Mouse (Mus musculus): Measurements from ENCODE around the gene Agrn. TPM values are rescaled to one million over a fixed set of nuclear protein-coding genes. Genes with fewer than 3 reads are reported as not detected.

The Agrn gene
- 149 and 165 TPM in 2 replicates for polyA plus RNA-seq (2016; fragmentation: Nextera tagmentation; extraction: Ambion mirVana)

- H3K27ac ChIP-seq, result peak within 1 kb of the TSS; percentile 92
- H3K4me1 ChIP-seq, result peaks cover 44% of the 10 kb centered on the region
- peak within 1 kb of the TSS; percentile 92 for H3K9ac ChIP-seq
- H3K4me2 ChIP-seq (replicated peaks), result peak within 1 kb of the TSS; percentile 88
- peak; percentile 75 for ATAC-seq (ENCODE audit: low FRiP score, low read depth)
- WGBS, result under 1% methylated on average over 56 of the region's 88 CpGs
- H3K4me3 ChIP-seq, result peak within 1 kb of the TSS; percentile 96
- no peaks in the 10 kb centered on the region for H3K9me3 ChIP-seq
- H3K27me3 ChIP-seq (replicated peaks), result no peaks in the 10 kb centered on the region
- H3K36me3 ChIP-seq, result peaks cover 30% of the 10 kb centered on the region
Measured at GRCm38 (mm10) chr4:156197131-156197828, at the start of gene Agrn. Gene Agrn, minus strand, starts transcription at chr4:156197488.

GRCm38 (mm10) chr4:156236651-156237447 lies 39.6 kb upstream of the Agrn start:
- WGBS, result 22% methylated on average over 58 of the region's 60 CpGs
- no peak for ATAC-seq (ENCODE audit: low FRiP score, low read depth)
- H3K27ac ChIP-seq, result no peak overlapping the region
- H3K27me3 ChIP-seq (replicated peaks), result no peaks in the 10 kb centered on the region
- no peaks in the 10 kb centered on the region for H3K9me3 ChIP-seq
- H3K4me1 ChIP-seq, result peaks cover 15% of the 10 kb centered on the region
- H3K4me3 ChIP-seq, result peak overlapping the region; percentile 87
- H3K4me2 ChIP-seq (replicated peaks), result peak overlapping the region; percentile 92
- peaks cover 53% of the 10 kb centered on the region for H3K36me3 ChIP-seq
- H3K9ac ChIP-seq, result no peak overlapping the region

- H3K36me3 ChIP-seq, result peaks cover 53% of the 10 kb centered on the region
- H3K9ac ChIP-seq, result peak within 1 kb of the TSS; percentile 78
- H3K27ac ChIP-seq, result peak within 1 kb of the TSS; percentile 57
- no peaks in the 10 kb centered on the region for H3K27me3 ChIP-seq (replicated peaks)
- H3K4me2 ChIP-seq (replicated peaks), result peak within 1 kb of the TSS; percentile 92
- no peaks in the 10 kb centered on the region for H3K9me3 ChIP-seq
- peaks cover 15% of the 10 kb centered on the region for H3K4me1 ChIP-seq
- ATAC-seq (ENCODE audit: low FRiP score, low read depth), result peak; percentile 83
- WGBS, result under 1% methylated on average over 88 of the region's 90 CpGs
- H3K4me3 ChIP-seq, result peak within 1 kb of the TSS; percentile 87
Measured at GRCm38 (mm10) chr4:156235808-156236533, 38.7 kb upstream of the Agrn start, which contains the start of gene Noc2l. Gene Noc2l, plus strand, starts transcription at chr4:156236010.

- H3K9ac ChIP-seq, result peak overlapping the region; percentile 74
- H3K27me3 ChIP-seq (replicated peaks), result no peaks in the 10 kb centered on the region
- ATAC-seq (ENCODE audit: low FRiP score, low read depth), result peak; percentile 57; the same call in 1 of the 2 replicates
- H3K4me1 ChIP-seq, result peaks cover 15% of the 10 kb centered on the region
- peak overlapping the region; percentile 57; the same call in 1 of the 2 replicates for H3K27ac ChIP-seq
- under 1% methylated on average over 15 of the region's 15 CpGs for WGBS
- H3K4me2 ChIP-seq (replicated peaks), result peak overlapping the region; percentile 92
- H3K36me3 ChIP-seq, result peaks cover 53% of the 10 kb centered on the region
- H3K9me3 ChIP-seq, result no peaks in the 10 kb centered on the region
- peak overlapping the region; percentile 87 for H3K4me3 ChIP-seq
Measured at GRCm38 (mm10) chr4:156235360-156235770, 38.1 kb upstream of the Agrn start.

- peaks cover 53% of the 10 kb centered on the region for H3K36me3 ChIP-seq
- H3K9me3 ChIP-seq, result no peaks in the 10 kb centered on the region
- peak within 1 kb of the TSS; percentile 92 for H3K4me2 ChIP-seq (replicated peaks)
- peaks cover 15% of the 10 kb centered on the region for H3K4me1 ChIP-seq
- peak; percentile 60 for ATAC-seq (ENCODE audit: low FRiP score, low read depth)
- peak within 1 kb of the TSS; percentile 57 for H3K27ac ChIP-seq
- peak within 1 kb of the TSS; percentile 87 for H3K4me3 ChIP-seq
- 1% methylated on average over 46 of the region's 48 CpGs for WGBS
- no peaks in the 10 kb centered on the region for H3K27me3 ChIP-seq (replicated peaks)
- H3K9ac ChIP-seq, result peak within 1 kb of the TSS; percentile 78
Measured at GRCm38 (mm10) chr4:156234701-156235213, 37.5 kb upstream of the Agrn start, which contains the start of gene Plekhn1. Gene Plekhn1, minus strand, starts transcription at chr4:156234857.

DNA sequence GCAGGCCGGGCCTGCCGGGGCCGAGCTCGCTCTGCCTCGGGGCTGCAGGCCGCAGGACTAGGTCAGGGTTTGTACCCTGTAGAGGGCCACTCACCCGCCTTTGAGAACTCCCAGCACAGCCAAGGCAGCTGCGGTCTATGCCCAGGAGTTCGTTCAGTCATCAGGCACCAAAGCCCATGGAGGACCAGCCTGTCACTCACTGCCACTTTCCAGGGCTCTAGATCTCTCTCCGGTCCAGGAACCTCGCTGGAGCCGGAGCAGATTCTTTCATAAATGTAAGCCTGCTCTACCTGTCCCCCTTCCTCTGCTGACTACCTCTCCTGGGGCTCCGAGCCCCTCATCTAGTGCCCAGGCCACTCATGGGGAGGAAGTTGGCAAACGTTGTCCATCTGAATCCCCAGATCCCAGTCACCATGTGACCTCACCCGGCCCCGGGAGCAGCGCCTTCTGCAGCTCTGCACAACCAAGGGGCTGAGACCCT lies 36.8 kb upstream of the Agrn start:
- Histone ChIP-seq H3K27me3 (replicated peaks) (no peaks in the 10 kb centered on the region), H3K9me3 (no peaks in the 10 kb centered on the region), H3K36me3 (peaks cover 53% of the 10 kb centered on the region), H3K4me2 (replicated peaks) (peak overlapping the region; percentile 92), H3K4me3 (peak overlapping the region; percentile 76), H3K27ac (no peak overlapping the region; the same call in 1 of the 2 replicates), H3K4me1 (peaks cover 15% of the 10 kb centered on the region), H3K9ac (peak overlapping the region; percentile 78)
- ATAC-seq (ENCODE audit: low FRiP score, low read depth), result 0 out of 2 replicates have a peak, but pooled peaks have one; percentile 19
- 3% methylated on average over 17 of the region's 17 CpGs for WGBS

DNA sequence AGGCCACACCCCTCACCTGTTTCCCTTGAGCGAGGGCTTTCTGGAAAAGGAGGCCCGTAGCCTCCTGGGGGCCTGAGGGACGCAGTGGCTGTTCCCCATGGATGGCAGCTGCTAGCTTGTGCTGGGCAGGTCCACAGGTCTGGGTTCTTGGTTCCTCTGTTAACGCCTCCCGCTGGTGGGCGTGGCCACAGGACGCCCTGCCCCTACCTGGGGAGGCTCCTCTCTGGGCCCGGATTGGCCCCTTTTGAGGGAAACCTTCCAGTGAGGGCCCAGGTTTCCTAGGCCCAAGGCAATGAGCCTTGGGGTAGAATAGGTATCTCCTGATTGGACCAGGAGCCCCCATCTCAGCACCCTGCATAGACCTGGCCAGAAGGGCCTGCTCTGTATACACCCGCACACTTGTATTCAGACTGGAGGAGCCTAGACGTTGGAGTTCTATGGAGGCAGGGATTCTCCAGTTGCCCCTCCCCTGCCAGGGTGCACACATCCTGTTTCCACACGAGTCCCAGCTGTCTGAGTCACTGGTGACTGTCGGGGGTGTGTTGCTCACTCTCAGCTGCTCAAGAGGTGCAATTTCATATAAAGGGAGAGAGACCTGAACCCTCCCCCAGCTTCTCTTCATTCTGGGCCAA lies 31.2 kb upstream of the Agrn start:
- Histone ChIP-seq H3K4me2 (replicated peaks) (no peak overlapping the region), H3K9me3 (no peaks in the 10 kb centered on the region), H3K27ac (no peak overlapping the region), H3K4me1 (peaks cover 4% of the 10 kb centered on the region), H3K27me3 (replicated peaks) (no peaks in the 10 kb centered on the region), H3K9ac (no peak overlapping the region), H3K36me3 (peaks cover 46% of the 10 kb centered on the region), H3K4me3 (no peak overlapping the region)
- ATAC-seq (ENCODE audit: low FRiP score, low read depth), result no peak
- 26% methylated on average over 12 of the region's 12 CpGs for WGBS

GRCm38 (mm10) chr4:156227752-156228392 lies 30.6 kb upstream of the Agrn start:
- no peaks in the 10 kb centered on the region for H3K27me3 ChIP-seq (replicated peaks)
- H3K9ac ChIP-seq, result no peak overlapping the region
- no peaks in the 10 kb centered on the region for H3K4me1 ChIP-seq
- no peaks in the 10 kb centered on the region for H3K9me3 ChIP-seq
- no peak overlapping the region for H3K27ac ChIP-seq
- no peak for ATAC-seq (ENCODE audit: low FRiP score, low read depth)
- no peak overlapping the region for H3K4me3 ChIP-seq
- no peak overlapping the region for H3K4me2 ChIP-seq (replicated peaks)
- WGBS, result 40% methylated on average over 18 of the region's 18 CpGs
- peaks cover 49% of the 10 kb centered on the region for H3K36me3 ChIP-seq

DNA sequence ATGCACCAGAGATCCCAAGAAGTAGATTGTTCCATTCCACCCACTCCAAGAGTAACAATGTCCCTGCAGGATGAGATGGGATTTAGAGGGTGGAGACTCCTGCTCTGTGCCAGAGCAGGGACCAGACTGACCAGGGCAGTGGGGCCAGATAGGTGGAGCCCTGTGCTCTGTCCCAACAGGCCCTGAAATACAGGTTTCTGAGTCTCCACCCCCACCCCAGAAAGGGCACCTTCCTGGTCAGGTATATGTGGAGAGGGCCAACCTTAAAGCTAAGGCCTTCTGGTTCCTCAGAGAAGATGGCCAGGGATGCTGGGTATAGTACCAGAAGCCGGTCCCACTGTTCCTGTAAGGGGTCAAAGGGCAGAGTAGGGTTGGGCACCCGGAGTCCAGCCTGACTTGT lies 27.0 kb upstream of the Agrn start:
- Histone ChIP-seq H3K36me3 (peaks cover 23% of the 10 kb centered on the region), H3K4me2 (replicated peaks) (no peak overlapping the region), H3K9ac (no peak overlapping the region), H3K27ac (no peak overlapping the region), H3K4me1 (no peaks in the 10 kb centered on the region), H3K4me3 (no peak overlapping the region), H3K27me3 (replicated peaks) (no peaks in the 10 kb centered on the region), H3K9me3 (no peaks in the 10 kb centered on the region)
- 93% methylated on average over 2 of the region's 2 CpGs for whole genome bisulfite sequencing
- ATAC-seq (ENCODE audit: low FRiP score, low read depth), result no peak

DNA sequence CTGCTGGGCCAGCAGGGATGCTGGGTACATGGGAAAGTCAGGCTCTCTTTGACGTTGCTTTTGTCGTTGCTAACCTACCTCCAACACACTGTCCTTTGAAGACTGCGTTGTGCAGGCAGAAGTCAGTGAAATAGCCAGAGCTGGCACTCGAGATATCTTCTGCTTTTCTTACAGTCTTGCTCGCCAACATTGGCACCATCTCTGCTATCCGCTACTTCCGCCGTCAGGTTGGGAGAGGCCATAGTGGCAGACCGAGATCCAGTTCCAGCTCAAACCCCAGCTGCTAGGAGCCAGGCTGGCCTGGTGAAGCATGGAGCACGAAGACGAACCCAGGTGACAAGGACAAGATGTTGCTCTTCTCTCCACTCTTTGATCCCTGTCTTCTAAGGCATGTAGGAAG lies 22.6 kb upstream of the Agrn start:
- Histone ChIP-seq H3K27me3 (replicated peaks) (no peaks in the 10 kb centered on the region), H3K36me3 (peaks cover 13% of the 10 kb centered on the region), H3K9me3 (no peaks in the 10 kb centered on the region), H3K4me2 (replicated peaks) (no peak overlapping the region), H3K27ac (no peak overlapping the region), H3K4me1 (no peaks in the 10 kb centered on the region), H3K4me3 (no peak overlapping the region), H3K9ac (no peak overlapping the region)
- no peak for ATAC-seq (ENCODE audit: low FRiP score, low read depth)
- WGBS, result 94% methylated on average over 11 of the region's 11 CpGs

- no peak overlapping the region for H3K4me2 ChIP-seq (replicated peaks)
- H3K27ac ChIP-seq, result no peak overlapping the region
- no peaks in the 10 kb centered on the region for H3K9me3 ChIP-seq
- H3K4me1 ChIP-seq, result no peaks in the 10 kb centered on the region
- H3K27me3 ChIP-seq (replicated peaks), result no peaks in the 10 kb centered on the region
- 81% methylated on average over 16 of the region's 16 CpGs for WGBS
- H3K4me3 ChIP-seq, result no peak overlapping the region
- H3K9ac ChIP-seq, result no peak overlapping the region
- ATAC-seq (ENCODE audit: low FRiP score, low read depth), result no peak
- H3K36me3 ChIP-seq, result peaks cover 15% of the 10 kb centered on the region
Measured at GRCm38 (mm10) chr4:156217838-156218237, 20.6 kb upstream of the Agrn start.
